Mouse (Mus musculus): Measurements from ENCODE around the gene Cdc42ep5.

- no peak for TF ChIP-seq CTCF (IDR thresholded peaks at IDR 0.05; ENCODE audit: extremely low read depth, insufficient read depth, low read length)
- no peak for TF ChIP-seq POLR2A (IDR thresholded peaks at IDR 0.05; ENCODE audit: extremely low read depth, insufficient read depth, low read length)
Observed at GRCm38 (mm10) chr7:4127894-4128293, 36.8 kb downstream of the Cdc42ep5 start.
